Mouse (Mus musculus): ENCODE results near the gene Cd34.

Cd34 gene

GRCm38 (mm10) chr1:194962712-194963111 lies 24.1 kb downstream of the Cd34 start:
- DNase-seq (ENCODE audit: extremely low spot score, low read depth, low spot score) = no peak

GRCm38 (mm10) chr1:194971980-194972379 lies 33.4 kb downstream of the Cd34 start:
- DNase-seq (ENCODE audit: extremely low spot score, low read depth, low spot score) = no peak

- DNase-seq (ENCODE audit: extremely low spot score, low read depth, low spot score) = peak; percentile 28
These were observed 37.5 kb downstream of the Cd34 start for GRCm38 (mm10) chr1:194976164-194976516.

- no peak for DNase-seq (ENCODE audit: extremely low spot score, low read depth, low spot score)
These were observed 38.1 kb downstream of the Cd34 start for GRCm38 (mm10) chr1:194976517-194977370.

DNA sequence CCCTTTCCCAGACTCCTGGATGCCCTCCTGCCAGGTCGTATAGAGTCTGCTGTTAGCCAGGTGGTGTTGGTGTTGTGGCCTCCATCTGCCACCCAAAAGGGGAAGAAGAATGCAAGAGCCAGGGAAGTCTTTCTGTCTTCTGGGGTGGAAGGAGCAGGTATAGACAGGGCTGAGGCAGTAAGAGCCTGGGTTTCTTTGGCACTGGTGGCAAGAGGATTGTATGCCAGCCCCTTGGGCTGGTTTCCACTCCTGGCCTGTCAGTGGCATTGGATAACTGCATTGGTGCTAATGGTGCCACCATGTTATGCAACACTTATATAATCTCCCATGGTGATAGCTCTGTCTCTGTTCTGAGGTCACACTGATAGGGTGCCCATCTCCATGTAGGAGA lies 38.7 kb downstream of the Cd34 start:
- DNase-seq (ENCODE audit: extremely low spot score, low read depth, low spot score) = no peak

DNA sequence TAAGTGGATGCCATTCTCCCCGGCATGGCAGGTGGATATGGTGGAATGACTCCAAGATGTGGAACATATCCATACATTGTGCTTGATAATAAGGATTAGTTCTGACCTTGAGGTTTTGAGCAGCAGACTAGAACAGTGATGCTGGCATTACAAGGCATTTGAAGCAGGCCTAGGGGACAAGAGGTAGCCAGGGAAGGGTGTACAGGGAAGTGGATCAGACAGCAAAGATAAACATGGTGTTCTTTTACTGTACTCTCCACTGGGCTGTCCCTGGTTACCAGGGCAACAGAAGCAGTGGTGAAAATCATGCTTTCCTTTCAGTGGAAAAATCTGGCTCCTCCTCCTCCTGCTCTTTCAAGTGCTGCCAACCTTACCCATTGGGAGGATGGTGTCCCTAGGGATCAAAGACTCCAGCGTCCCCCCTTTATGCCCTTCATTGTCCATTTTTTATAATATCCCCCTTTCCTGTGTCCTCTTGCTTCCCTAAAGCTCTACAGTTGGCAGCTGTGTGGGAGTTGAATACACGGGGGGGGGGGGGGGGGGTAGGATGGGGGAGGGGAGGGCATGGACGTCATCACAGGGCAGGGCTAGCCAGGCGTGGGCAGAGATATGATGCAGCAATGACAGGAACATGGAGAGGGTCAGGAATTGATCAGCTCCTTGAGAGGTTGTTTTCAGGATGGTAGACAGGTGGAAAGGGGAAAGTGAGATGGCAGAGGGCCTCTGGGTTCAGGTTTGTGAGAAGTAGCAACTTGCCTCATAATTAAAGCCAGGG lies 39.5 kb downstream of the Cd34 start:
- DNase-seq (ENCODE audit: extremely low spot score, low read depth, low spot score) = no peak

DNA sequence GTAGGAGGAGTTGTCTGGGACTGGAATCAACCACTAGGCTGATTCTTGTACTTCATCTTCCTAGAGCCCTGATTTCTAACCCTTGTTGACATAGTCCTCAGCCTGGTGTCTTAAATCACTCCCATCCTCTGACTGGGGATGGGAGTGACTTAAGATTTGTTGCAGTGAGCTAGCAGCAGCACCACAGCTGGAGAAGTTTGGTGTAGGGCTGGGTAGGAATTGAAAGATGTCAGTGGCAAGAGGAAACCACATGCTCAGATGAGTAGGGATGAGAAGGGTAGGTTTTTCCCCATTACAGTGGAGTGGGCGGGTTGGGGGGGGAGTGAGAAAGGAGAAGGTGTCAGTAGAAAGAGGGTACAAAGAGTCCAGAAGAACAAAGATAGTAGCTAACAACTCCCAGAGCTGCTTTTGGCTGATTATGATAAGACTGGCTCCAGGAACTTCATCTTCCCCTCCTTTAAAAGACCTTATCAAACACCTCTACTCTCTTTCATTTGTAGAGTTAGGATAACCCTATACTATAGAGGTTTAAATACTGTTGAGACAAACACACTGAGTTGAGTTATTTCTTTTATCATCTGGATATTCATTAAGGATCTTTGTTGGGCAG lies 42.3 kb downstream of the Cd34 start:
- DNase-seq (ENCODE audit: extremely low spot score, low read depth, low spot score) = no peak

GRCm38 (mm10) chr1:194982931-194983690 lies 44.5 kb downstream of the Cd34 start:
- no peak for DNase-seq (ENCODE audit: extremely low spot score, low read depth, low spot score)

GRCm38 (mm10) chr1:194984914-194985313 lies 46.3 kb downstream of the Cd34 start:
- no peak for DNase-seq (ENCODE audit: extremely low spot score, low read depth, low spot score)

GRCm38 (mm10) chr1:194985442-194986210 lies 47.0 kb downstream of the Cd34 start:
- no peak for DNase-seq (ENCODE audit: extremely low spot score, low read depth, low spot score)

DNA sequence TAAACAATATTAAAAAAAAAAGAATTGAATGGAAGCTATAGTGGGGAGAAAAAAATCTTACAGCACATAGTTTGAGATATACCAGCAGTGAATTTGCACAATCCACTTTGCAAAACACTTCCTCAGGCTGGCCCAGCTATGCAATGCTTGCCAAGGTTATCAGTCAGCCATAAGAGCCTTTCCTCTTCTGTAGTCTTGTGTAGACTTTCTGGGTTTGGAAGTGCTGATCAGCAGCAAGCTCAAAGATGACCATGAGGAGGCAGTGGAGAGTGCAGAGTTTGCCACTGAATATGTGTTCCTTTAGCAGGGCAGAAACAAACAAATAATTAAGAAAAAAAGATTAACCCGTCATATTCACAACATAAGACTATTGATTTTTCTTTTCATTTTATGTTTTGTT lies 50.4 kb downstream of the Cd34 start:
- no peak for DNase-seq (ENCODE audit: extremely low spot score, low read depth, low spot score)

DNA sequence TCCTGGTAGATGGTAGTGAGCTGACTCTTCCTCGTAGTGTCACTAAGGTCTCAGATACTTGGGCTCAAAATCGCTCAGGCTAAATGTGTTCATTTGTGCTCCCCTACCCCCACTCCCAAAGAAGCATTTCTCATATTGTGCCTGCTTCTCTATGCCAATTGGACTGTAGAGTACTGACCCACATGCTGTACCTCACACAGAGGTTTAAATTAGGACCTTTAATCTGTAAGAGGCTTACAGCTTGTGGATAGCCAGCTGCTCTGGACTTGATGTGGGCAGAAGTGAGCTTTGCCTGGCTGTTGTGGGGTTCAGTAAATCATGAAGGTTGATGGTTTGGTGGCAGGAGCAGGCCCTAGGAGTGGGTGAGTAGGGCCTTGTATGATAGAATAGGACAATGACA lies 52.4 kb downstream of the Cd34 start:
- DNase-seq (ENCODE audit: extremely low spot score, low read depth, low spot score) = no peak

GRCm38 (mm10) chr1:194991654-194992053 lies 53.0 kb downstream of the Cd34 start:
- no peak for DNase-seq (ENCODE audit: extremely low spot score, low read depth, low spot score)

- DNase-seq (ENCODE audit: extremely low spot score, low read depth, low spot score) = no peak
These were observed 54.1 kb downstream of the Cd34 start for GRCm38 (mm10) chr1:194992589-194993317.

GRCm38 (mm10) chr1:194993409-194993988 lies 54.9 kb downstream of the Cd34 start:
- DNase-seq (ENCODE audit: extremely low spot score, low read depth, low spot score) = no peak

DNA sequence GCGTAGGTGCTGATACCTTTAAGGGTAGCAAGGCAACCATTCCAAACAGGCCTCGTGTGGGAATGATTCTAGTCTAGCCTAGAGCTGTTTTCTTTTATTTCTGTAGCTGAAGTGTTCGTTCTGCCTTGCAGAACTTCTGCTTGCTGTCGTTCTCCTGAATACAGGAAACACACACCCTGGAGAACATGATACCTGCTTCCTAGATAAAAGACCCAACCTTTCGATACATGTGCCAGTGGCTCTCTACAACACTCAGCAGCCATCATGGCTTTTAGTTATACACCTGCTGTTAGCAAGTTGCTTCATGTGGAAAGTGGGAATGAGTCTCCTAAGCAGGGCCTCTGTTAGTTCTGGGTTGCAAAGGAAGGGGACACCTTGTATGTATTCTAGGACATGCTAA lies 55.6 kb downstream of the Cd34 start:
- DNase-seq (ENCODE audit: extremely low spot score, low read depth, low spot score) = no peak

DNA sequence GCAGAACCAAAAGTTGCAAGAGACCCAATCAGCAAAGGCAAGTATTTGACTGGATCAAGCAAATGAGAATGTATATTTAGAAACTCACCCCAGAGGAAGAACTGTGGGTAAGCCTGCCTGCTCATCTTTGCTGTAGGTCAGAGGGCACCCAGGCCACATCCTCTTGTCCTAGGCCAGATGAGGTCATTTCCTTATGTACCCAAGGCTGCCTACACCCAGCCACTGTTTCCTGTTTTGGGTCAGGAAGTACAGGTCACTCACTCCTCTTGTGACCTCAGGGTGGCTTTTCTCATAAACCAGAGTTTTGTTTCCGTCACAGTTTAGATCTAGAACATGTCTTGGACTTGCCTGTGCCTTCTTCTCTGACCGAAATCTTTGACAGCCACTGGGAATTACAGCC lies 56.6 kb downstream of the Cd34 start:
- DNase-seq (ENCODE audit: extremely low spot score, low read depth, low spot score) = no peak

- DNase-seq (ENCODE audit: extremely low spot score, low read depth, low spot score) = no peak
These were observed 59.8 kb downstream of the Cd34 start for GRCm38 (mm10) chr1:194998396-194998795.

DNA sequence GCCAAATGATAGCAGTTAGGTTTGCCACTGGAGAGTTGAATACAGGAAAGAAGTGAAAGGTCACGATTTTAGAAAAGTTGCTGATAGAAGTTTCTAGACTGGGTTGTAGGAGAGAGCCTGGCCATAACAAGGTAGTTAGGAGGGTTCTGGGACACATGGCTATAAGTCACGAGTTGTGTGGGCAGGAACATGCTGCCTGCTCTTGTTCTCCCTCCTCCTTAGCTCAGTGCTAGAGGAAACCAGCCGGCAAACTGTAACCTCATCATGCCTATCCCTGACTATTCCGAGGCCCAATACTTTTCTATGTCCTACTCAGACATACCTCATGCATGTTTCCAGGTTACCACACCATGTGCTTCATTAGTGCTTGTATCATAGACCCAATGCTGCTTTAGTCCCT lies 64.7 kb downstream of the Cd34 start:
- DNase-seq (ENCODE audit: extremely low spot score, low read depth, low spot score) = no peak
